ENCODE assay signal across 8 mouse cellular contexts in genomic region chr12:84417605-84417922, GRCm38 (mm10). TPM values are rescaled to one million over a fixed set of nuclear protein-coding genes. Genes with fewer than 3 reads are reported as not detected.
DNase-seq lines count a peak whose midpoint lies in the region; ATAC-seq and TF ChIP-seq lines count a peak whose summit lies in the region.

No protein-coding gene starts in this region.

- peak overlapping the region; percentile 73 for H3K4me2 ChIP-seq in lung, postnatal 0 days (replicated peaks; ENCODE audit: low read depth, low read length)
- peak overlapping the region; percentile 71 for H3K4me2 ChIP-seq in limb, embryonic 12.5 days

- H3K27me3 ChIP-seq in lung, postnatal 0 days (replicated peaks; ENCODE audit: insufficient read depth, low read length): no peaks in the 10 kb centered on the region
- peaks cover 5% of the 10 kb centered on the region; the same call in 1 of the 2 replicates for H3K27me3 ChIP-seq in forebrain, embryonic 10.5 days (ENCODE audit: poor library complexity, severe bottlenecking)
- no peaks in the 10 kb centered on the region for H3K27me3 ChIP-seq in limb, embryonic 12.5 days

- peak overlapping the region; percentile 67 for H3K4me3 ChIP-seq in lung, postnatal 0 days (ENCODE audit: low read depth, low read length)
- H3K4me3 ChIP-seq in forebrain, embryonic 10.5 days: peak overlapping the region; percentile 66
- H3K4me3 ChIP-seq in limb, embryonic 12.5 days (replicated peaks): peak overlapping the region; percentile 50
- H3K4me3 ChIP-seq in olfactory bulb, adult 2 months (ENCODE audit: insufficient read depth, low read depth, low read length): peak overlapping the region; percentile 62

- 35% methylated on average over 18 of the region's 18 CpGs for WGBS in lung, postnatal 0 days
- 34% methylated on average over 18 of the region's 18 CpGs for WGBS in forebrain, embryonic 10.5 days
- 33% methylated on average over 18 of the region's 18 CpGs for WGBS in limb, embryonic 12.5 days
- WGBS in olfactory bulb, adult 2 months: 40% methylated on average over 18 of the region's 18 CpGs

- no peaks in the 10 kb centered on the region for H3K36me3 ChIP-seq in lung, postnatal 0 days (ENCODE audit: insufficient read depth, low read length)
- H3K36me3 ChIP-seq in forebrain, embryonic 10.5 days (replicated peaks): peaks cover 16% of the 10 kb centered on the region
- H3K36me3 ChIP-seq in limb, embryonic 12.5 days: no peaks in the 10 kb centered on the region

- no peak for DNase-seq in lung, postnatal 0 days (ENCODE audit: low spot score)
- no peak for DNase-seq in lung, postnatal 14 days
- DNase-seq in forebrain, embryonic 10.5 days (ENCODE audit: extremely low spot score, low spot score): no peak
- DNase-seq in right cerebral cortex, adult 2 months (ENCODE audit: low spot score in 2 of 2): no peak
- no peak for DNase-seq in cerebellum, postnatal 14 days
- DNase-seq in cerebellum, adult 8-10 months: no peak

- peak overlapping the region; percentile 75 for H3K9ac ChIP-seq in lung, postnatal 0 days (replicated peaks; ENCODE audit: low read depth)
- H3K9ac ChIP-seq in limb, embryonic 12.5 days (replicated peaks): peak overlapping the region; percentile 69

- ATAC-seq in lung, postnatal 0 days: no peak
- no peak for ATAC-seq in limb, embryonic 12.5 days (ENCODE audit: insufficient number of reproducible peaks, insufficient read depth, low FRiP score, low TSS enrichment, low read depth)

- no peak for TF ChIP-seq POLR2A in olfactory bulb, adult 2 months (IDR thresholded peaks at IDR 0.05; ENCODE audit: insufficient read depth, low read depth, low read length)

- H3K4me1 ChIP-seq in lung, postnatal 0 days (ENCODE audit: insufficient read depth, low read depth, low read length): peaks cover 4% of the 10 kb centered on the region; the same call in 1 of the 2 replicates
- H3K4me1 ChIP-seq in forebrain, embryonic 10.5 days: peaks cover 7% of the 10 kb centered on the region
- 0 out of 2 replicates have a peak, but pooled peaks cover 5% of the 10 kb centered on the region for H3K4me1 ChIP-seq in limb, embryonic 12.5 days (replicated peaks)
- H3K4me1 ChIP-seq in olfactory bulb, adult 2 months (ENCODE audit: control insufficient read depth, insufficient read depth, low read length): peaks cover 8% of the 10 kb centered on the region

- peak overlapping the region; percentile 75 for H3K27ac ChIP-seq in lung, postnatal 0 days (ENCODE audit: low read length)
- H3K27ac ChIP-seq in forebrain, embryonic 10.5 days: peak overlapping the region; percentile 87
- H3K27ac ChIP-seq in limb, embryonic 12.5 days: no peak overlapping the region
- H3K27ac ChIP-seq in olfactory bulb, adult 2 months (ENCODE audit: insufficient read depth, low read depth, low read length): no peak overlapping the region; the same call in 1 of the 2 replicates

- no peak for TF ChIP-seq EP300 in lung, postnatal 0 days (IDR thresholded peaks at IDR 0.05)

- TF ChIP-seq CTCF in lung, postnatal 0 days (IDR thresholded peaks at IDR 0.05): no peak
- no peak for TF ChIP-seq CTCF in olfactory bulb, adult 2 months (IDR thresholded peaks at IDR 0.05; ENCODE audit: insufficient read depth, low read depth, low read length)

- no peaks in the 10 kb centered on the region for H3K9me3 ChIP-seq in lung, postnatal 0 days (ENCODE audit: low read length)
- H3K9me3 ChIP-seq in forebrain, embryonic 10.5 days: peaks cover 7% of the 10 kb centered on the region; the same call in 1 of the 2 replicates
- peaks cover 8% of the 10 kb centered on the region; the same call in 1 of the 2 replicates for H3K9me3 ChIP-seq in limb, embryonic 12.5 days

RNA-seq across cellular contexts. Expression of gene Rnf113a2, which starts 0.6 kb away (rescaled TPM):
- 22.9 and 23.0 TPM in 2 replicates for polyA plus RNA-seq in lung, postnatal 0 days (2015; fragmentation: Nextera tagmentation; extraction: Ambion mirVana)
- 23.9 and 25.6 TPM in 2 replicates for polyA plus RNA-seq in forebrain, embryonic 10.5 days (2016; fragmentation: Nextera tagmentation; extraction: Ambion mirVana)
- 28.9 and 31.0 TPM in 2 replicates for polyA plus RNA-seq in limb, embryonic 12.5 days (2016; fragmentation: Nextera tagmentation; extraction: Ambion mirVana)
- not detected in 2 replicates for polyA plus RNA-seq in olfactory bulb, adult 2 months (2012; ENCODE audit: insufficient read depth, insufficient read length, low replicate concordance, missing spikeins)

RNA-seq across cellular contexts. Expression of gene Bbof1, which starts 8.7 kb away (rescaled TPM):
- polyA plus RNA-seq in lung, postnatal 0 days (2015; fragmentation: Nextera tagmentation; extraction: Ambion mirVana): 2.8 TPM in 2 replicates
- 0.92 and 0.98 TPM in 2 replicates for polyA plus RNA-seq in forebrain, embryonic 10.5 days (2016; fragmentation: Nextera tagmentation; extraction: Ambion mirVana)
- 1.5 and 2.1 TPM in 2 replicates for polyA plus RNA-seq in limb, embryonic 12.5 days (2016; fragmentation: Nextera tagmentation; extraction: Ambion mirVana)
- polyA plus RNA-seq in olfactory bulb, adult 2 months (2012; ENCODE audit: insufficient read depth, insufficient read length, low replicate concordance, missing spikeins): not detected in 2 replicates

RNA-seq across cellular contexts. Expression of gene Entpd5, which starts 8.7 kb away (rescaled TPM):
- 10.8 TPM in 2 replicates for polyA plus RNA-seq in lung, postnatal 0 days (2015; fragmentation: Nextera tagmentation; extraction: Ambion mirVana)
- 9.9 and 10.3 TPM in 2 replicates for polyA plus RNA-seq in forebrain, embryonic 10.5 days (2016; fragmentation: Nextera tagmentation; extraction: Ambion mirVana)
- 10.9 and 11.4 TPM in 2 replicates for polyA plus RNA-seq in limb, embryonic 12.5 days (2016; fragmentation: Nextera tagmentation; extraction: Ambion mirVana)
- polyA plus RNA-seq in olfactory bulb, adult 2 months (2012; ENCODE audit: insufficient read depth, insufficient read length, low replicate concordance, missing spikeins): not detected in 2 replicates

RNA-seq across cellular contexts. Expression of gene Aldh6a1, which starts 33.2 kb away (rescaled TPM):
- 52.1 and 67.5 TPM in 2 replicates for polyA plus RNA-seq in lung, postnatal 0 days (2015; fragmentation: Nextera tagmentation; extraction: Ambion mirVana)
- 15.0 and 16.2 TPM in 2 replicates for polyA plus RNA-seq in forebrain, embryonic 10.5 days (2016; fragmentation: Nextera tagmentation; extraction: Ambion mirVana)
- 32.5 and 35.0 TPM in 2 replicates for polyA plus RNA-seq in limb, embryonic 12.5 days (2016; fragmentation: Nextera tagmentation; extraction: Ambion mirVana)
- polyA plus RNA-seq in olfactory bulb, adult 2 months (2012; ENCODE audit: insufficient read depth, insufficient read length, low replicate concordance, missing spikeins): not detected in 2 replicates

RNA-seq across cellular contexts. Expression of gene Lin52, which starts 33.7 kb away (rescaled TPM):
- 18.2 and 18.5 TPM in 2 replicates for polyA plus RNA-seq in lung, postnatal 0 days (2015; fragmentation: Nextera tagmentation; extraction: Ambion mirVana)
- 31.1 and 33.5 TPM in 2 replicates for polyA plus RNA-seq in forebrain, embryonic 10.5 days (2016; fragmentation: Nextera tagmentation; extraction: Ambion mirVana)
- polyA plus RNA-seq in limb, embryonic 12.5 days (2016; fragmentation: Nextera tagmentation; extraction: Ambion mirVana): 29.5 and 30.6 TPM in 2 replicates
- polyA plus RNA-seq in olfactory bulb, adult 2 months (2012; ENCODE audit: insufficient read depth, insufficient read length, low replicate concordance, missing spikeins): not detected in 2 replicates

Comparison
In these comparisons a context has a peak if more than half of its experiments do, and no peak if none do; other contexts are left out.
1. H3K27ac ChIP-seq: peak in lung, postnatal 0 days (single experiment) and forebrain, embryonic 10.5 days (single experiment); none in limb, embryonic 12.5 days (single experiment) and olfactory bulb, adult 2 months (single experiment).
2. RNA of gene Rnf113a2, which starts 0.6 kb away (polyA plus RNA-seq): 28.9 to 31.0 TPM in limb, embryonic 12.5 days, 23.9 to 25.6 TPM in forebrain, embryonic 10.5 days and 22.9 to 23.0 TPM in lung, postnatal 0 days; not detected in olfactory bulb, adult 2 months; every median in the first group is over 10 times any median in the second.
3. Peak in every context shown above with its lines, with median percentiles within 50 percentile points of each other: H3K4me3 ChIP-seq.